Mouse (Mus musculus) neutrophil, adult 5-6 weeks (primary cell): ENCODE data around the gene Lrrc75b. TPM values are rescaled to one million over a fixed set of nuclear protein-coding genes. Genes with fewer than 3 reads are reported as not detected.
A peak's percentile ranks its signal among the peaks of the same experiment; 100 is the strongest.

Experiments used
- ATAC-seq: fragments of 151-379, 151-347 bp; 2 replicates; pipeline ENCODE4 v1.8.0; 2017; ENCODE audit warnings: mild to moderate bottlenecking, moderate TSS enrichment; ENCODE audit not compliant: insufficient number of reproducible peaks, poor library complexity, low FRiP score, severe bottlenecking; ENCODE audit errors: extremely low read depth
- total RNA-seq: library from RNA; stranded (forward); fragments of 200-1000 nt; gene quantifications from 2 replicates; pipeline ENCODE4 v1.2.3, GENCODE M21; 2017

Gene Lrrc75b
- 0.25 and 0.58 TPM in 2 replicates for total RNA-seq

- ATAC-seq = no peak
Measured at GRCm38 (mm10) chr10:75559676-75560548, at the start of gene Lrrc75b. Gene Lrrc75b (minus strand): TSS chr10:75560330.

GRCm38 (mm10) chr10:75608975-75609374 is 48.8 kb upstream of the Lrrc75b start:
- no peak for ATAC-seq

DNA sequence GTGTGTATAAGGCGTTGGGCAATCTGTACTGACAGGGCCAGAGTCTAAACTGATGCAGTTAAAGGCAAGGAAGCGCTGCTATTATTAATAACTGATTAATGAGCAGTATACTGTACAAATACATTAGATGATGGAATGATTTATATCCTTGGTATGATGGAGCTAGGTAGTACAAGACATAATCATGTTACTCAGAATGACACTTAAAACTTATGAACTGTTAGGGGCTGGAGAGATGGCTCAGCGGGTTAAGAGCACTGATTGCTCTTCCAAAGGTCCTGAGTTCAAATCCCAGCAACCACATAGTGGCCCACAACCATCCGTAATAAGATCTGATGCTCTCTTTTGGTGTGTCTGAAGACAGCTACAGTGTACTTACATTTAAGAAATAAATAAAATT is 47.1 kb upstream of the Lrrc75b start:
- ATAC-seq = no peak

DNA sequence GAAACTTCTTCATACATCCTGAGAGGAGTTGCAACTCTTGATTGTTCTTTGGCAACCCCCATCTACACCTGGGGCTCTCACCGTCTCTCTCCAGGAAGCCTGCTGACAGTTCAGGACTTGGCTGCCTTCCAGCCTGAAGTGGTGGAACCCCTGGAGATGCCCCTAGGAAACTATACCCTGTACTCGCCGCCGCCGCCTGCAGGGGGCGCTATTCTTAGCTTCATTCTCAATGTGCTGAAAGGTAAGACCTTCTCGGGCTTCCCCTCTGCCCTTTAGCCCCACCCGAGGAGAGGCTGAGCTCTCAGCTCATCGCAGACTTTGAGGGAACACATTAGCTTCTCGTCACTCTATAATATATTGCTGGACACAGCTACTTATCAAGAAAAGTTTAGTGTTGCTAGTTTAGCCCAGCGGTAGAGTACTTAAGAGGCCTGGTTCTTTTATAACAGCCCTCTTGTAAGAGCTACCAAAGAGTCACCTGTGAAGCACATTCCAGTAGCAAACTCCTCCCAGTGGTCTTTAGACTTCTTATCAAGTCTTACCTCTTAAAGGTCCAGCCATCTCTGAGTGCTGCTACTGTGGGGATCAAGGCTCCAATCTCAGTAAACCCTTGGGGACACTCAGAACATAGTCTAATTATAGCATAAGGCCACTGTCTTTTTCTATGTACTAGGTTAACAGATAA is 45.2 kb upstream of the Lrrc75b start:
- ATAC-seq = no peak

DNA sequence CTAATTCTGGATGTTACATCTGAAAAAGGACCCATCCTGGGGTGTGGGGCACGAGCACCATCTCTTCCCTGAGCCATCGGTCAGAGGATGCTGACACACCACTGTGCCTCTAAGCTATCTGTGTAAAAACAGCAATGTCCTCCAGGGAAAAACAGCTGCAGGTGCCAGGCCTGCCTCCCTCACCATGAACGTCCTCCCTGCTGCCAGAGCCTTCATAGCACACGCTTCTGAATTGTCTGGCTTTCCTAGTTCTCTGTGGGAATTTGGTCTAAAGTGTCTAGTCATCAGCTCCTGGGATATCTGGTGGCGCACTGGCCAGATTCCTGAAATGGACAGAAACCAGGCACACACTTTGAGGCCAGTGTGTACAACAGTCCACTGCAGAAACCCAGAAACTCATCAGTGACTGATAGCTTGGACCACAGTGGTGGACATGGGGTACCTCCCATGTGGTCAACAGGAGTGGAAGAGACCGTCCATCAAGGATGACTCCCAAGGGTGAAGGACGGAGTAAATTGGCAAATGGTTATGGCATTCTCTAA is 40.1 kb upstream of the Lrrc75b start:
- no peak for ATAC-seq

DNA sequence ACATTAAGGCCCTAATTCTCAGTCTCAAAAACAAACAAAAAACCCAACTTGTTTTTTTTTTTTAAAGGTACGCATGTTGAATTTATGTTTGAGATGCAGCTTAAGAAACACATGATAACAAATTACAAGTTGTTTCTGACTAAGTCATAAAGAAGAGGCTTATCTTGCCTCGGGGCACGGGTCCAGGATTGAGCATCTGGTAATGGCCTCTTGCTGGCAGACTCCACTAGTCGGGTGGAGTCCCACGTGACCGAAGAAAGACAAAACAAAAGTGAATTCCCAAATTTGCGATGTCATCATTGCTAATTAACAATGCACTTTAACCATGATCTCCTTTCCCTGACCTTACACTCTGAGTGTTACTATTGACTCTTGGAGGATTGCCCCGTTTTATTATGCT is 35.9 kb upstream of the Lrrc75b start:
- no peak for ATAC-seq

- ATAC-seq = no peak
Measured at GRCm38 (mm10) chr10:75592585-75592984, 32.5 kb upstream of the Lrrc75b start.

DNA sequence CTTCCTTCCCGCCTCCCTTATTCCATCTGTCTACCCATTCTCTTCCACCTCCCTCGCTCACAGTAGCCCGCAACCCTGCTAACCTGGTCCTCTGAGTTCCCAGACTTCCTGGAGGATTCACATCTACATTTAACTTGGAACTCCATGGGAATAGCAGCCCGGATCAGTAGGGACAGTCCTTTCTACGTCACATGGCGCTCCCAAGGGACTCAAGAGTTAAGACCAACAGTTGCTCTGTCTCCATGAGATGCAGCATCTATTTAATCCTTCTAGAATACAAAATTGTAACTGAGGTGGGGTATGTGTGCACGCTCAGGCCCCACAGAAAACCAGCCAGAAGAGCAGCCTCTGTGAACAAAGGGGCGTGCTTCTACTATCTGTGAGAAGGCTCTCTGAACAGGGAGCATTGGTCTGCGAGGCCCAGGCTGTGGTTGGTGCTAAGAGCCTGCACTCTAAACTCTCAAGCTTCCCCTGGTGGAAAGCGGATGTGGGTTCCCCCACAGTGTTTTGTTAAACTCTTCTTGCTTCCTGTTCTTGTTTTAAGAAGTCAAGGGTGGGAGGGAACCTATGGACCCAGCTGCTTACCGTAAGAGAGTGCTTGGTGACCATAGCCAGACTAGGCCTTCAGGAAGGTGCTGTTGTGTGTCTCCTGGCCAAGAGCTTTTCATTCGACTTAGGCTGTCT is 31.2 kb upstream of the Lrrc75b start:
- ATAC-seq = peak; percentile 89

DNA sequence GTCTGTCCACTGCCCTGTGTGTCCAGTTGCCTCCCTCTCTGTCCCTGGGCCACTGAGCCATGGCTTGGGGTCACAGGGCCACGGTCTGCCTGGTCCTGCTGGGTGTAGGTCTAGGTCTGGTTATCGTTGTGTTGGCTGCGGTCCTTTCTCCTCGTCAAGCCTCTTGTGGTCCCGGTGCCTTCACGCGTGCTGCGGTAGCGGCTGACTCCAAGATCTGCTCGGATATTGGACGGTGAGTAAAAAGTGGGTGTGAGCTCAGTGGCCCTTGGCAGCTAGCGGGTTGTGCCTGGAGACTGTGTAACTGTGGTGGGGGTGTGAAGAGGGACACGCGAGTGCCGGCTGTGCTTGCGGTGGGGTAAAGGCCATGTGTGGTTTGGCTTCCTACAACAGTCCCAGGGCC is 29.5 kb upstream of the Lrrc75b start:
- peak; percentile 13; the same call in 1 of the 2 replicates for ATAC-seq

- no peak for ATAC-seq
Measured at GRCm38 (mm10) chr10:75589129-75589528, 29.0 kb upstream of the Lrrc75b start, which contains the start of gene Ggt5. Gene Ggt5 (plus strand): TSS chr10:75589340.

DNA sequence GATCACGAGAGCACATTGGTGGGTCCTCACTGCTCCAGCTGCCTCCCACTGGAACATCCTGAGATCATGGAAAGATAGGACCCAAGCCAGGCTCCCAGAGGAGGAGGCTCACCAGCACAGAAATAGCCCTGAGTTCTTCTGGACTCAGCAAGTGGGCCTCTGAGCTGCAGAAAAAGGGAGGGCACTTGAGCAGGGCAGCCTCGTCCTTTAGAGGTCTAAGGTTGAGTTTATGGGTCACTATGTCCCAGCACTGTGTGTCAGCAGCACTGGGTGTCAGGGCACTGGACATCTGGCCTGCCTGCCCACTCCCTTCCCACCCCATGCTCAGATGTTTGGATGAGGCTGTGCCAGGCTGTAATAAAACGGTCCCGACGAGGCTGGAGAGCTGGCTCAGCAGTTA is 28.2 kb upstream of the Lrrc75b start:
- ATAC-seq = no peak

DNA sequence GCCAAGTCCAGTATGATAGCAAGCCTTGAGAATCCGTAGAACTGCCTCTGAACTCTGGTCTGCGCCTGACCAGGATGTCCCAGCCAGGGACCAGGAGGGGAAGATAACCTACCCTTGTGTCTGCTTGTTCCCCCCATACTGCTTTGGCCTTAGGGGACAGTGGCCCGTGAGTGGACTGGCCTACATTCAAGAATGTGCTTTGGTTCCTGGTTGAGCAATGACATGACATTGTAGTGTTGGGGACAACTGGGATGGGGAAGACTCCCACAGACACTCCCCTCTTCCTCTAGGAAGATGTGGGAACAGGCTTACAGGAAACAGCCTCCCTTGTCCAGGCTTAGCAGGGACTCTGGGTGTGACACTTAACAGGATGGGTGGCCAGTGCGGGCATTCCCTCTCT is 27.7 kb upstream of the Lrrc75b start:
- no peak for ATAC-seq

DNA sequence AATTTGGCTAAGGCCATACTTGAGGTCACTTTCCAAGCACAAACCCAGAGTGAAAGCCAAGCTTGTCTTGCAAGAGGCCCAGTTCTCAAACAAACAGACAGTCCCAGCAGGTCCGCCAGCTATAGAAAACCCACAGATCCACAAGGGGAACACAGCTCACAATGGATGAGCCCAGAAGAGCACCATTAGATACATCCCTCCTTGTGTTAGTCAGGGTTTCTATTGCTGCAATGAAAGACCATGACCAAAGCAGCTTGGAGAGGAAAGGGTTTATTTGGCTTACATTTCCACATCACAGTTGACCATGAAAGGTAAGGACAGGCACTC is 26.4 kb upstream of the Lrrc75b start:
- ATAC-seq = no peak

- peak; percentile 72 for ATAC-seq
Measured at GRCm38 (mm10) chr10:75585876-75586552, 25.9 kb upstream of the Lrrc75b start.

DNA sequence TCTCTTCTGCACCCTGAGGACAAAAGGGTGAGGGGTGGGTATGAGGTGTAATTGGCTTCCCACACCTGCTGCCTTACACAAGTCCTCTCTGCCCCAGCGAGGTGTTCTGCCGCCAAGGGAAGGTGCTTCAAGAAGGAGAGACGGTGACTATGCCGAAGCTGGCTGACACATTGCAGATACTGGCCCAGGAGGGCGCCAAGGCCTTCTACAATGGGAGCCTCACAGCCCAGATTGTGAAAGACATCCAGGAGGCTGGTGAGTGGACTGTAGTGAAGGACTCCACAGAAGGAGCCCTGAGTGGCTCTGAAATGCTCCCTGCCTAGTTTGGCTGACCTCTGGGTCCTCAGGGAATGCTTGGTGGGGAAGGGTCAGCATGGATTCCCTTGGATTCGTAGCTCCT is 19.0 kb upstream of the Lrrc75b start:
- no peak for ATAC-seq

GRCm38 (mm10) chr10:75573965-75574364 is 13.8 kb upstream of the Lrrc75b start:
- ATAC-seq = no peak

DNA sequence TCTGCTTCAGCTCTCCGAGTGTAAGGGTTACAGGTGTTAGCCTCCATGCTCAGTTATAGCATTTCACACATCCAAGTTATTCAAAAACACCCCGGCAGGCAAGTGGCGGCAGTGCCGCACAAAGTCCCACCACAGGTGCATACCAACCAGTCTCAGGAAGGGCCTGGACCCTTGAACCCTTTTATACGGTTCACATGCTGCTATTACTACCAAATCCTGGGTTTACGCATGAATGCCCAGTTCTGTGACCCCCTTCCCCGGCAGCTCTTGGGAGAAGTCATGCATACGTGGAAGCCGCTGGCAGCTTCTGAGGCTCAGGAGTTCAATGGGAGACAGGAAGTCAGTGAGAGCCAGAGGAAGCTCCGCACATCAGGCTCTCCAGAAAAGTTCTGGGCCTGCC is 13.1 kb upstream of the Lrrc75b start:
- ATAC-seq = no peak

DNA sequence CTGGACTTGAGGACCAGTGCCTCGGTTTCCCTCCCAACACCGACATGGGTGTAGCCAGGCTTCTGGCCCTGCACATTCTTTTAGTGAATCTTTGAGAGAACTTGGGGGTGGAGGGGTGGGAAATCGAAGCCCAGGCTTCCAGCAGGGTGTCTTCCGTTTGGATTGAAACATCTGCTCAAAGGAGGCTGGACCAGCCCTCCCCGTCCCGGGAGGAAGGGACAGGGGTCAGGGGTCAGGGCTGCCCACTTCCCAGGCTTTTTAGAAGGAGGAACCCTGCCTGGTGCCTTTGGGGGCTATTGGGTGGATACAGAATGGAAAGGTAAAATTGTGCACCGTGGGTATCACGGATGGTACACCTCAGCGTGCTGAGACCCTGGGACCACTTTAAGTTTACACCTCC is 11.8 kb upstream of the Lrrc75b start:
- no peak for ATAC-seq
